Mouse (Mus musculus) frontal cortex, postnatal 25 days (tissue): ENCODE measurements at regions not wholly inside any gene's neighbourhood (a gene's known extent, or its start where the extent isn't known, plus 50 kb on each side); places are given as distances from the start of the nearest gene placed in this dataset.

Source experiments
- DNase-seq, 2 experiments: peaks; one replicate each; pipeline ENCODE4 v3.0.0; 2022; ENCODE audit warnings: low spot score in 2 of 2

DNA sequence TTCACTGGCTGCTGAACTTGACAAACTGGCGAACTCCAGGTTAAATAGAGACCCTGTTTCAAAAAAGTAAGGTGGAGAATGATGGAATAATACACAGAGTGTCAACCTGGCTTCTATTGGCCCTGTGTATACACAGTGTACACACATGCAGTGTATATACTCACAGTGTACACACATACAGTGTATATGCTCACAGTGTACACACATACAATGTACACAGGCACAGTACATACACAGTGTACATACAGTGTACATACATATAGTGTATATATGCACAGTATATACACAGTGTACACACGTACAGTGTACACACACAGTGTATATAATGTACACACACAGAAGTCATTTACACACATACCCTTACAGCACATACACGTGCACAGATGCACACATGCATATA lies 52.4 kb upstream of the Aldh1b1 start:
- no peak for DNase-seq

GRCm38 (mm10) chr4:45745746-45746145 lies 53.1 kb upstream of the Aldh1b1 start:
- no peak for DNase-seq

DNA sequence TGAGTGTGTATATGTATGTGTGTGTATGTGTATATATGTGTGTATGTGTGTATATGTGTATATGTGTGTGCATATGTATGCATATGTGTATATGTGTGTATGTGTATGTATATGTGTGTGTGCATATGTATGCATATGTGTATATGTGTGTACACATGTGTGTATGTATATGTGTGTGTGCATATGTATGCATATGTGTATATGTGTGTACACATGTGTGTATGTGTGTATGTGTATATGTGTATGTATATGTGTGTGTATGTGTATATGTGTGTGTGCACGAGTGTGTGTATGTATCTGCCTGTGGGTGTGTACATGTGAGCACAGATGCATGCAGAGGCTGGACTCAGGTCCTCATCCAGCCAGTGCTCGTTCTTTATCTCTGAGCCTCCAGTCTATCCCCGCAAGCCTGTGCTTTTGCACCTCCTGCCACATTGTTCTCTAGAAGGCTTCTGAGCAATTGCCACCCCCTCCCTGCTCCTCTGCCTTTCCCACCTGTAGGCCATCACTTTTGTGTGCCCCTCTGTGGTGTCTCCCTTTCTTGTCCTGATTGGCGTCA lies 53.9 kb upstream of the Aldh1b1 start:
- no peak for DNase-seq

DNA sequence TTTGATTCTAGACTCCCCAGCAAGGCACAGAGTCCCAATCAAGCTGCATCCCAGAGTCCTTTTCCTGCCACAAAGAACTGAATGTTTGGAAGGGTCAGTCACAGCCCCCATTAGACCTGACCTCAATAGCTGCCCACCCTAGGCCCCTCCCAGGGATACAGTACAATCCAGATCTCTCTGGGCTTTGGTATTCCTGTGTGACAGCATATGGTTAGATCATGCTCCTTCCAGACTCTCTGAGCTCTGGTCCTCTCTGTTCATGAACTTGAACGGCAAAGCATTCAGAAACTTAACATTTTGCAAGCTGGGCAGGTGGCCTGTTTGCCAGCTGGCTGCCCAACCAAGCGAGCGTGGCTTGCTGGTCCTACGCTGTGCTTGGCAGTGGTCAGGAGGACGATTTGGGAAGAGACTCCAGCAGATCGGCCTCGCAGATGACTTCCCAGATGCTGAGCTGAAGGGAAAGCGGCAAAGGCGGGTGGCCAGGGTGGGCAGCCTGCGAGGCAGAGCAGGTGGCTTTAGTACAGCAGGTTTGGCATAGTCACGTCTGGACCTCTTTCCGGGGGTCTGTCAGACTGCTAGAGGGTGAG lies 58.0 kb upstream of the Aldh1b1 start:
- DNase-seq, result no peak

- no peak for DNase-seq
These were observed 58.5 kb upstream of the Aldh1b1 start for GRCm38 (mm10) chr4:45740319-45740718.

DNA sequence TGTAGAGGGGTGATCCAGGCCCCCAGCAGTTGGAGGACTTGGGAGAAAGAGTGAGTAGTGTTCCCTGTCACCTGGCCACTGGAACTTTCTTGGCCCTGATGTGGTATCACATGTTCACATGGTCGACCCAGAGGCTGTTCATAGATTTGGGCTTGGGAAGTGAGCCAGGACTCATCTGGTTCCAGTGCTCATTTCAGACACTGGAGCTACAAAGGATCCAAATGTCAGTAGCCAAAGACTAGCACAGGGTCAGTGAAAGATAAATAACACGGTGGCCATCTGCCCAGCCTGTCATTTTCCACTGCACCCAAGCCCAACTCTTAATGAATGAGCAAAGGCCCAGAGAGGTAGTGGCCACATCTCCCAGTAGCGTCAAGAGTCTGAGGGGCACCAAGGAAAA lies 59.1 kb upstream of the Aldh1b1 start:
- no peak for DNase-seq

DNA sequence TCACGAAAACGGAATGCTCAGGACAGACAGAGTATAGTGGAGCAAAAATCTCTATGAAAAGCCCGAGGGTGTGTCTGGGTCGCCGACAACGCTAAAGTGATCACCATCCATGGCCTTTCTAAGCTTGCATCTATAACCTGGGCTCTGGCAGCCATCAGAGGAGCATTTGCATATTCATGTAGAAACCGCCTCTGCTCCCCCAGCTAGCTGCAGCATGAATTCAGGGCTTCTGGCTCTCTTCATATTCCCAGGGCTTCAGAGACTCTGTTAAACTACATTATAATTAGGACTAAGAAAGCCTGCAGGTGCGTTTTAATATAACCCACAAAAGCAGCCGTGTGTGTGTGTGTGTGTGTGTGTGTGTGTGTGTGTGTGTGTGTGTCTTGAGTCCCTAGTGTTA lies 59.7 kb upstream of the Aldh1b1 start:
- no peak for DNase-seq

DNA sequence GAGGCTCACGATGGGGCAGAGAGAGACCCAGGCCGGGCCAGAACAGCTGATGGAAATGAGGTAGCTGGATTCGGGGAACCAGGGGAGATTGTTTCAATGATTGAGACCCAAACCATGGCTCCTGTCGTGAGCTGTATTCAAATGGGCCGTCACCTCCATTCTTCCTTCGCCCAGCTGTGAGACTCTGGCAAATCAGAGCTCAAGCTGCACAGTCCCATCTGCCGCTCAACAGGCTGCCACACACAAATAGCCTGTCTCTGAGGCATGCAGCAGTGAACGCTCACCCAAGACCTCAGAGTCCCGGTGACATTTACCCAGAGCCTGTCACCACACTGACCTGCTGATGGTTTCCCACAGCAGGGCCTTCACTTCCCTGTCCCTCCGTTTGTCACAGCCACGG lies 60.1 kb upstream of the Aldh1b1 start:
- no peak for DNase-seq

- DNase-seq, result no peak
These were observed 62.5 kb upstream of the Aldh1b1 start for GRCm38 (mm10) chr4:45736215-45736815.

DNA sequence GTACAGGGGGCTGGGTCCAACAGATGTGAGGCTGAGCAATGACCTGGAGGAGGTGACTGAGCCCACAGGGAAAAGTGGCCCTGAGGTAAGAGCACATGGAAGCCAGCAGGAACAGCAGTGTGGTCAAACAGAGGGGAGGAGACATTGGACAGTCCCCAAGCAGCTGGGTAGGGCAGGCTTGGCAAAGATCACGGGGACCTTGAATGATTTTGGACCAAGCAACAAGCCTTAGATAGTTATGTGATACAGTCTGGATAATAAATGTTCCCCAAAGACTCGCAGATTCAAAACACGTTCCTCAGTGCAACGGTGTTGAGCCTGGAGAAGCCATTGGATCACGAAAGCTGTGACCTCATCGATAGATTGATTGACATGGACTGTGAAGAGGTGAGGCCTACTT lies 64.8 kb upstream of the Aldh1b1 start:
- no peak for DNase-seq

DNA sequence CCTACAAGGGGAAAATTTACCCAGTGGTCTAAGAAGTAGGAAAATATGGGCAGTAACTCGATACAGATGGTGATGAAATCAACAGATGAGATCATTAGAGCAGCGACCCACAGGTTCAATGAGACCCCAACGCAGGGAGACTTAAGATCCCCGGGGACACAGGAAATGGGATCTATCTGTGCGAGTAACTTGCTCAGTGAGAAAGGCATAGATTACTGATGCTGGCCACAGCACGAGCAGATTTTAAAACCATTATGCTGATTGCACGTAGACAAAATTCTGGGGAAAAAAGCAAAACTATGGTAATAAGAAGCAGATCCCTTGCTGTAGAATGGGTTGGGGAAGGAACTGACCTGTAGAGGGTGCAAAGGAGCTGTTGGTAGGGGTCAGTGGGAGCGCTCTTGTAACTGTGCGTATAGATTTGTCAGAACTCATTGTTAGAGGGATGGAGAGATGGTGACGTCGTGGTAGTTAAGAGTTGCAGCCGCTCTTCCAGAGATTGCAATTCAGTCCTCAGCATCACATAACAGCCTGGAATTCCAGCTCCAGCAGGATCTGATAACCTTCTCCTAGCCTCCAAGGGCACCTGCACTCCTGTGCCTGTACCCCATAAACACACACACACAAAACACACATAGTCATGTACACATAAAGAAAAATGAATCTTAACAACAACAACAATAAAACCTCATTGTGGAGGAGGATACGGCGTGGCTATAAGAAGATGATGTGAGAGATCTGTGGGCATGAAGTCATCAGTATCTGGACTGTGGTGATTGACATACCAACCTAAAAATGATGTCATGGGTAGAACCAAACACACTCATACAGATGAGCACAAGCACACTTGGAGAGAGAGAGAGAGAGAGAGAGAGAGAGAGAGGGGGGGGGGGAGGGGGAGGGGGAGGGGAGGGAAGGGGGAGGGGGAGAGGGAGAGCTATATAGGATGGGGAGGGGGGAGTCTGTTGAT lies 67.7 kb upstream of the Aldh1b1 start:
- no peak for DNase-seq

- no peak for DNase-seq
These were observed 69.0 kb upstream of the Aldh1b1 start for GRCm38 (mm10) chr4:45729801-45730200.

DNA sequence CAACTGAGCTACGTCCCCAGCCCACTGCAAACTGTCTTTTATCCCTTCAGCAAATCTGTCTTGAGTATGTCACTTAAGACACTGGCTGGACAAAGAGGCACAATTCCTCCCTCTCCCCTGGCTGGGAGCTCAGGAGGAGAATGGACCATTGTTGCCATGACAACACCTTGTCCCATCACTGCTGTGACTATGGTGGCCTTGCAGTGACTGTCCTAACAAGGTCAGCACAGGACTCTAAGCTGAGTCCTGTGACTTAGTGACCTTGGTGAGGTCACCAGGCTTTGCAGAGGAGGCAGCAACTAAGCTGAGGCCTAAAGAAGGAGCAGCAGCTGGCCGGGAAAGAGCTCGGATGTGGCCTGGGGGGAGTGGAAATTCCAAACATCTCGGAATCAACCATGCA lies 70.0 kb upstream of the Aldh1b1 start:
- DNase-seq, result no peak

- no peak for DNase-seq
These were observed 70.9 kb upstream of the Aldh1b1 start for GRCm38 (mm10) chr4:45727915-45728314.

- DNase-seq, result no peak
These were observed 71.3 kb upstream of the Aldh1b1 start for GRCm38 (mm10) chr4:45727474-45727873.

- no peak for DNase-seq
These were observed 72.0 kb upstream of the Aldh1b1 start for GRCm38 (mm10) chr4:45726783-45727182.

DNA sequence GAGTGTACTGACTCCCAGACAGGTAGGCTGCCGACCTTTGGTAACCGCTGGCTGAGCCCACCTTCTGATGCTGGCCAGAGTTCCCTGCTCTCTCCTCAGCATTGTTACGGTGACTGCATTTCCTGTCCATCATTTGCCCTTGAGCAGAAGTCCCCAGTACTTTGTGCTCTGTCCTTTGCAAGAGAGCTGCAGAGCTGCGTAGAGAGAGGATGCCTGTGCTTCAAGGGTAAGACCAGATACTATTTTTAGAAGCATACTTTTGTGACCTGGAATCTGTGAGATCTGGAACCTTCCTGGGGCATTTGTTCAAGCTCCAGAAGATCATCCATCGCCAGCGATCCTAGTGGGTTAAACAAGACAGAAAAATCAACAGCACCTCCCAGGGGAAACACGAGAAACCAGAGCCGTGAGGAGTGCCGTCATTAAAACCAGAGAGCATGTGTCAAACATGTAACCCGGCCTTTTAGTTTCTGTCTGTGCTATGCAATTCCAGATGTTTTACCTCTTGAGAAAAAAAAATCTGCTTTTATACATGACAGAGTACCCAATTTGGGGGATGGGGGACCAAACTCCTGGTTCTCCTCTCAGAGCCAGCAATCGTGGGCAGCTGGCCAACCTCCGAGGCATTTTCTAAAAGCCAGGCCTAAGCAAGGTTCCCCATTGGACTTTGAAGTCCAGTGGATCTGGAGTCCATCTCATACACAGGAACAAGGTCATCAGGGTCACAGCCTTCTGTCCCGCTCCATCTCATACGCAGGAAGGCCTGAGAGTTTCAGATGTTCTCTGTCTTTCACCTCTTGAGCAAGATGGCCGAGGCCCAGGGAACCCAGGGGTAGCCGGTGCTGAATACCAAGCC lies 73.5 kb upstream of the Aldh1b1 start:
- DNase-seq, result no peak

DNA sequence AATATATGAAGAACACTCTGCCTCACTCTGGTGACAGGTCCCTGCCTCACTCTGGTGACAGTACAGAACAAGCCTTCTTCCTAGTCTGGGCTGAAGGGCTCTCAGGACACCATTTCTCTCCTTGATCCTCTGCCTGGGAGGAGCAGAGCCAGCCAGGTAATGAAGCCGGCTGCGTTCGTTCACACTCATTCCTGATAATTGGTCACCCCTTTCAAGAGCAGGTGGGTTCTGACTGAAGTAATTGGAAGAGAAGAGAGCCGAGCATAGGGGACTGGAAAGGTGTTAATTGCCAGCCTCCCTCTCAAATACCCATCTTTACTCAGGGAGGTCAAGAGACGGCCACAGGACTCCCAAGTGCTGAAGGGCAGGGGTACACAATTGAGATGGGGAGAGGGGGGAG lies 78.5 kb upstream of the Aldh1b1 start:
- no peak for DNase-seq

GRCm38 (mm10) chr4:45719564-45719963 lies 79.3 kb upstream of the Aldh1b1 start:
- no peak for DNase-seq

GRCm38 (mm10) chr4:45715878-45716277 lies 82.9 kb upstream of the Aldh1b1 start:
- no peak for DNase-seq

DNA sequence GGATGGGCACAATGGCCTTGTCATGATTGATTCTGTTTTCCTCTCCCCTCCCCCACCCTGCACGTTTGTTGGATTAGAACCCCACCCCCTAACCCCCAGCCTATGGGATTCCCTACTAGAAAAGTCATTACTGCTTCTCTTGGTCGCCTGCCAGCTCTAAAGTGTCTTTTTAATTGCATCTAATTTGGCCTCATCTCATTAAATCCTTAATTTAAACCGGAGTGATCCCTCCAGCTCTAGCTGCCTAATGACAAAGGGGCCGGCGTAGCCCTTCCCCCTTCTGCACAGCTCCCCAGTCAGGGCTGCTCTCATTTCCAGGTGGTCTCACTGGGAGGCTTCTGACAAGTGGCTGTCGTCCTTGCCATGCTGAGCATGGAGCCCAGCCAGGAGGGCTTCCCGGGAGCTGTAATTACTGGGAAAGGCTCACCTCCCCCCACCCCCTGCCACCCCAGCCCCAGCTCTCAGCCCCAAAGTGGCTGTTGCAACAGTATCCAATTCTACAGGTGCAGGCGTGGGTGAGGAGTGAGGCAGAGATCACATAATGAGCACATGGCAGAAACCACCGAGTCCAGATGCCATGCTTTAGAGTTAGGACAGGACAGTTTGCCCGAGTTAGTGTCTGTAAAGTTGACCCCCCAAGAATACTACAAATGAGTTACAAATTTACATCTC lies 84.8 kb upstream of the Aldh1b1 start:
- no peak for DNase-seq
